Mouse (Mus musculus): ENCODE data around the gene Hopx.

DNA sequence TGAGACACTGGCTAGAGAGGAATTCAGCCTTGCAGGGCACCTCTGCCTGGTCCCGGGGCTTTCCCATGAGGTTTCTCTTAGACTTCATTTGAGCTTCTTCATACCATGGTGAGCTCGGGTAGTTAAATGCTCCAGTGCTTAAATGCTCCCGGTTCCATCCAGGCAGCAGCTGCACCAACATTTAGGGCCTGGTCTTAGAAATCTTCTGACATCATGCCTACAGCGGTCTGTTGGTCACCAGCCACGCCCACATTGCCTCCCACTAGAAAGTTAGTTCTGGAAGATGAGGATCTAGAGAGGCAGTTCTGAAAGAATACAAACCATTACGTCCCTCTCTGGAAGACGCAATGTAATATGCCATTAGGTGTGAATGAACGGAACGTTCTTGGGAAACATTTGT lies 8.7 kb upstream of the Hopx start:
- TF ChIP-seq CTCF (IDR thresholded peaks at IDR 0.05; ENCODE audit: borderline replicate concordance, insufficient read depth, low read length) (no peak), POLR2A (IDR thresholded peaks at IDR 0.05; ENCODE audit: low read depth, low read length) (no peak)

Data from embryonic fibroblast, embryonic 13.5 days (primary cell).